Mouse (Mus musculus): ENCODE data around the gene Dgkq.

Dgkq gene

DNA sequence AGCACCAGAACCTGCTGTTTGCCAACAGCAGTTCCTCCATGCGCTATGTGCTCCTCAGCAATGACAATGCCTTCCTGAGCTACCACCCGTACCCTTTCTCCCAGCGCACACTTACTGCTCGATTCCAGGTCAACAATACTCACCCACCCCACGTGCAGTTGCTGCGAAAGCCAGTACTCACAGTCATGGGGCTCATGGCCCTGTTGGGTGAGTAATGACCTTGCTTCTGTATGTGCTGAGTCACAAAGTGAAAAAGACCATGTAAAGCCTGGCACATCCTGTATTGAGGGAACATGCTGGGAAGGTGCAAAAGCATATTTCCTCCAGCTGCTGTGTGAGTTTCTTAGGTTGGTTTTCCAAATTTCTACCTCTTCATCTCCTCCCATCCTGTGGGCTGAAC lies 11.4 kb upstream of the Dgkq start:
- no peak for DNase-seq (ENCODE audit: low spot score)

DNA sequence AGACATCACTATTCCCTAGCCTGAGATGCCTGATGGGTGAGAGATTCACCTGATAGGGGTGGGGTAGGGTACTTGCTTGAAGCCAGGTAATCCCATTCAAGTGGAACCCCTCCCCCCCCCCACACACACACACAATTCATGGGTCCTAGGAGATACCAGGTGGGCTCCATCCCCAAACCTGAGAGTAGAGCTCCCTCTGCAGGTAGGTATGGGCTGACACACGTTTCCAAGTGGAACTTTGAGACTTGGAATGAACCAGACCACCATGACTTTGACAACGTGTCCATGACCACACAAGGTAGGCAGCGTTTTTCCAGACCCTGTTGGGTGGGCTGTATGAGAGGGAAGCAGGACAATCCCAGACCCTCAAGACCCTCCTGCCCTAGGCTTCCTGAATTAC lies 10.4 kb upstream of the Dgkq start:
- no peak for DNase-seq (ENCODE audit: low spot score)

DNA sequence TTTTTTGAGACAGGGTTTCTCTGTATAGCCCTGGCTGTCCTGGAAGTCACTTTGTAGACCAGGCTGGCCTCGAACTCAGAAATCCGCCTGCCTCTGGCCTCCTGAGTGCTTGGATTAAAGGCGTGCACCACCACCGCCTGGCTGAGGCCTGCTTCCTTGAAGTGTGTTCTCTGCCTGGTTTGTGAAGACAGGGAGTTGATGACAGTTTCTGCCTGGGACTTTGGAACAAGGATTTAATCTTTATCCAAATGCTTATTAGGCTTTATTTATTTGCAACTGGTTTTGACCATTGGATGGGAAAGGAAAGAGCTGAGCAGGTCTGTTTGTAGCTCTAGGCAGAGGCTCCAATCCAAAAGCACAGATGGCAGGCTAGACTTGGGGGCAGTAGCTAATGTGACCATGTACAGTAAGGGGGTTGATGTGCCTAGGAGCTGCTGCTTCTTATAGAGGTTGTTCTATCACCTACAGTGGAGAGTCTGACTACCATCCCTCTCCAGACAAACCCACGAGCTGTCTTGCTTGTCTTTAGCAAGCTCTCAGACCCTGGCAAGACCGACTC lies 8.9 kb upstream of the Dgkq start:
- no peak for DNase-seq (ENCODE audit: low spot score)

DNA sequence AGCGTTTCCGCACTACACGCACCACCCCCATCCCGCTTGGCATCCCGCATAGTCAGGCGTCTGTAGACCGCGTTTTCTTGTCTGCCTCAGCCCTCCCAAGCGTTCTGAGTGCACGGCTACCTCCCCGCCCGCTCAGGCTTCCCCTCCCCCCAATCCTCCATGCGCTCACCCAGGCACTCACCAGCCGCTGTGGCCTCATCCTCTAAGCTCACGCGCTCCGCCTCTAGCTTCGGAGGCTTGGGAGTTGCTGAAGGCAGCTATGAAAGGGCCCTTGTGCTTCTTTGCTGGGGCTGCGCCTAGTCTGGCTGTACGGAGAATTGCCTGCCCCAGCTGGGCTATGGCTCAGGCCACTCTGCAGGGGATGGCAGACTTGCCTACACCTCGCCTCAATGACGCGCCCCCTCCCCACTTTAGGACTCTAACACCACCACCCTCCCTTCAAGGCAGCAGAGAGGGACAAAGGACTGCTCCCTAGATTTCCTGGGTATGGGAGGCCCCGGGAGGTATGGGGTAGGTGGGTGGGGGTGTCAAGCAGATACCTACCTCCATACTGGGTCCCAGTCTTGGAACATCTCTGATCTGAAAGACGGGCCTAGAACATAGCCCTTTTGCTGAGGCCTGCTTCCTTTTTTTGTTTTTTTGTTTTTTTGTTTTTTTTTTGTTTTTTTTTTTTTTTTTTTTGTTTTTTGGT lies 8.3 kb upstream of the Dgkq start:
- peak; percentile 77 for DNase-seq (ENCODE audit: low spot score)

DNA sequence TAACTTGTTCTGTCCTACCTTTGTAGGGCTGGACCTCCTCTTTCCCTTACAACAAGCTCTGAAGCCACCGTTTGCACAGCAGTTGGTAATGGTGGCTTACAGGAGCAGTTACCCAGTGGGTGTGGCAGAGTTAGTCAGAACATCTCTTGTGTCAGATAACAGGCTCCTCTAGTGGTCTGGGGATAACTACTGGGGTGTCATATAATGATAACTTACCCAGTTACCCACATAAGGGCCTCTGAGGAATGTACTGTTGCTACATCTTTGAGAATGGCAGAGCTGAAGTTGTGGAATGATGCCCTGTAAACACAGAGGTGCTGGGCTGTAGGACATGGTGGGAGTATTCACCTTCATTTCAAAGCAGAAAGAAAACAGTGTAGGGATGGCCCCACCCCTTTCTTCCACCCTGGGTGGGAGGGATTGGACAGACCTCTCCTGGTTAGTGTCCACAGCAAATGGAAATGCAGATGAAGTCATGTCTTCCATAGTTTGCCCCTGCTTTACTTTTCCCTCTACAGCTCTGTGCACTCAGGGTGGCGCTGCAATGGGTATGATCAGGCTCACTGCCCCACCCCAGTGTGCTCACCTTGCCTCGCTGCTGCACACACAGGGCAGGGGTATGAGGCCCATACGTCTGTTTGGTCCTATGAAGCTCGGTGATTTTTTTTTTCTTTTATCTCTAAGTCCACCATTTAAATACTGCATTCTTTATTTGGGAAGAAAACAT lies 7.5 kb upstream of the Dgkq start:
- DNase-seq (ENCODE audit: low spot score), result no peak

DNA sequence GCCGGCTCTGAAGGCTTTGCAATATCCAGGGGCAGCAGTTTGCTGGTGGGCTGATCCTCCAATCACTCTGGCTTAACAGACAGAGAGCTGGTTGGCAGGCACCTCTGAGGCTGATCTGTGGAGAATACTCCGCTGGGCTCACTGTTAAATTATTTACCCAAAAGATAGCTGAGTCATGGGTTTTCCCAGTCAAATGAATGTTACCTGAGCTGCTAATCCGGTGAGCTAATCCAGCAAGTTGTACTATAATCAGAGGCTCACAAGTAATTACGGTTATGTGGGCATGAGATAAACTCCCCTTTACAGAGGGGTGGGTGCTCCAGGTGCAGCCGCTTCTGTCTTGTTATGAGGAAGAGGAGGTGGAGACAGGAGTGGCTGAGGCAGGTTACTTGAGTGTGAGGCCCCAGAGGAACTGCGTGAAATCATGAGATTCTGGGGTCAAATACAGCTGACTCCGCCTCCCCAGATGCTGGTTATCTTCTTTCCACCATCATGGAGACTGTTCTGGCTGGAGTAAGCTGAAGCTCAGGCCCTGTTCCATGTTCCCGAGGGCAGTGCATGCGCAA lies 5.9 kb upstream of the Dgkq start, which contains the start of gene Slc26a1:
TSS of gene Slc26a1 (minus strand) at position 319 of the 566 bp plus-strand sequence.
- DNase-seq (ENCODE audit: low spot score), result no peak

DNA sequence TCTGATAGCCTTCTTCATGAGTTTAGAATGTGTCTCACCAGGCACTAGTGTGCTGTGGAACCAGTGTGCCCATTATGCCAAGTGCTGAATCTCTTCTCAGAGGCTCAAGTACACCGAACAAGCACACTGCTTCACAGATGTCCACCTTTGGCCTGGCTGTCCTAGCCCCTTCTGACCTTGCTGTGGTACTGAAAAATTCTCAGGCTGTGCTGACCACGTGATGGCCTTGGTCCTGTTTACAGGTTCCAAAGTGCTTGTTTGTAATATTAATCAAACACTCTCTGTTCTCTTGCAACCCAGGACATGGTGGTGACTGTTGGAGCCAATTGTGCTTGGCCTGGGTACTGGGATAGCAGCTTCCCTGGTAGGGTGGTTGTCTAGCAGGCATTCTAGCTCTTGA lies 5.2 kb upstream of the Dgkq start:
- no peak for DNase-seq (ENCODE audit: low spot score)

DNA sequence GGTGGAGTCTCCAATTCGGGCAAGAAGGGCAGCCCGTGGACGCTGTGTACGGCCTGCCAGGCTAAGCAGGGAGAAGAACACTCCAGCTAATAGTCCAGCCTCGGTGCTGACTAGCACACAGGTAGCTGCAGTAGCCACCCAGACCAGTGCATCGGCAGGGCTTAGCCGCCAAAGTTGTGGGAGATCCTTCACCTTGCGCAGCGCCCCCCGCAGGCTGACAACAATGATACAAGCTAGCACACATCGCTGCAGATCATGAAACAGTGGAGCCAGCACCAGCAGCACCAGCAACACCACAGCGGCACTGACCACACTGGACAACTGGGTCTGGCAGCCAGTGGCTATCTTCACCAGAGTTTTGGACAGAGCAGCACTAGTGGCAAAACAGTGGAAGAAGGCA lies 2.3 kb upstream of the Dgkq start:
- DNase-seq (ENCODE audit: low spot score), result no peak

DNA sequence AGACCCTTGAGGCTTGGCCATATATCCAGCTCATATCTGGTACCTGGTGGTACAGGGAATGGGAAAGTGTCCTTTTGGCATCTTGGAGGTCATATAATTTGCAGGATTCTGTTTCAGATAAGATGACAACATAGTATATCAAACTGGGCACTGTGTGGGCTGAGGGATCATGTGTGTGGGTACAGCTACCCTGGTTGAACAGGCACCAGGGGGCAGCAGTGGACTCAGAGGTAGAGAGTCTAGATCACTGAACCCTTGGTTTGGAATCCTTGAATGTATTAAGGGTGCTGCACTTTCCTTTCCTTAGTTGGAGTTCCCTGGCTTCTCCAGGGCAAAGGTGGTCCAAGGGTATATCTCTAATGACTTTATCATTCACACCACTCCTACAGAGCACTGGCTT lies 1.3 kb upstream of the Dgkq start:
- DNase-seq (ENCODE audit: low spot score), result no peak

DNA sequence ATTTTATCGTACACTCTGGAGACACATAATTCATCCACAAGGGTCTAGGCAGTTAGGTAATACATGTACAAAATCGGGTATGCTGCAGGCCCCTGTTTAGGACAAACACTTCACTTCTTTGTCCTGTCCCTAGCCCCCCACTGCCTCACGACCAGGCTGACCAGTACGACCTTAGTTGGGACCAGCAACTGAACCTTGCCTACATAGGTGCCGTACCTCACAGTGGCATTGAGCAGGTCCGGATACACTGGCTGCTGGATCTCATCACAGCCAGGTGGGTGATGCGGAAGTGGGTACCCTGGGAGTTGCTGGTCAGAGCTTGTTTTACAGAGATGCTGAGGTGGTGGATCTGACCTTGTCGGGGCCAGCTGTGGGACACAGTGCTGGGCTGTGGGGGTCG lies 514 bp upstream of the Dgkq start:
- DNase-seq (ENCODE audit: low spot score), result no peak

DNA sequence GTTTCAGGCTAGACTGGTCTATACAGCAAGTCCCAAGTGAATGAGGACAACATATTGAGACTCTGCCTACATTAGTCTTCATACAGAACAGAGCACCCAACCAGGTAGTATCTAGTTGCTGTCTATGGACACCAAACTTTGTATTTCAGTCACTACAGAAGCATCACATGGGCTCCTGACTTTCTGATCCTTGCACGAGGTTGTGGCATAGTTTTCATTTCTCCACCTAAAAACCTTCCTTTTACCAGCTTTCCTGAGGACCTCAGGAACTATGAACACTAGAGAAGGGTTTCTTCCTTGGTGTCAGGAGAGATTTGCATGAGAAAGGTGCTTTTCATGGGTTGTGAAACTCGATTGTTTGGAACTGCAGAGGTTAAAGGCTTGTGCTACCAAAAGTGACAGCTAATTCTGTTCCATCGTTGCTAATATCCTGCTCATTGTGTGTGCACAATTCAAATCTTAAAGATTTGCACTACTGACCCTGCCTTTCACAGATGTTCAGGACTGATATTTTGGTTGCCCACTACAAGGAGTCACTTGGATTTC lies 1.0 kb downstream of the Dgkq start:
- no peak for DNase-seq (ENCODE audit: low spot score)

DNA sequence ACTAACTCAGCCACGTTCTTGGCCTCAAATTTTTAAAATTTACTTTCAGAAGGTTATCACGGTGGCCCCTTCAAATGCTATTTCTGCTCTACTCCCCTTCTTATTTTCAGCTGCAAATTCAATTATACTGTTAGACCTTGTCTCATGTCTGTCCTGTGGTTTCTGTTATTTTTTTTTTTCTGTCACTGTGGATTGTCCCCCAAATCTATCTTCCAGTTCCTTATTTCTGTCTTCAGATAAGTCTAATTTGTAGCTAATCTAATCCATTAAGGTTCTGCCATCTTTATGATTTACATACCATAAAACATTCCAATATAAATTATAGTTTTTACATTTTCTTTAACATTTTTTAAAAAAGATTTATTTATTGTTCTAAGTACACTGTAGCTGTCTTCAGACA lies 2.1 kb downstream of the Dgkq start:
- no peak for DNase-seq (ENCODE audit: low spot score)

DNA sequence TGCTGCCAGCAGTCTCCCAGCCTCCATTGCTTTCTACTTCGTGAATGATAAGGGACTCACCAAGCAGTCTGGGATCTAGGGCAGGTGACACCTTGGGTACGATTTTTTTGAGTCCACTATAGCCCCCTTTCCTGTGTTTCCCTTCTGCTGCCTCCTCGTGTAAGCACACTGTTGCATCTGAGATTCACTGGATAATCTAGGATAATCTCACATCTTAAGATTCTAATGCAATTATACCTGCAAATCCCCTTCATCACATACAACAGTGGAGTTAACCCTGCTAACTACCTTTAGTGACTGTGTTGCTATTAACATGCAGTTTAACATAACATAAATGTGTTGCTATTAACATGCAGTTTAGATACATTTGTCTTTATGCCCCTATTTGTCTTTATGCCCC lies 4.4 kb downstream of the Dgkq start:
- no peak for DNase-seq (ENCODE audit: low spot score)

DNA sequence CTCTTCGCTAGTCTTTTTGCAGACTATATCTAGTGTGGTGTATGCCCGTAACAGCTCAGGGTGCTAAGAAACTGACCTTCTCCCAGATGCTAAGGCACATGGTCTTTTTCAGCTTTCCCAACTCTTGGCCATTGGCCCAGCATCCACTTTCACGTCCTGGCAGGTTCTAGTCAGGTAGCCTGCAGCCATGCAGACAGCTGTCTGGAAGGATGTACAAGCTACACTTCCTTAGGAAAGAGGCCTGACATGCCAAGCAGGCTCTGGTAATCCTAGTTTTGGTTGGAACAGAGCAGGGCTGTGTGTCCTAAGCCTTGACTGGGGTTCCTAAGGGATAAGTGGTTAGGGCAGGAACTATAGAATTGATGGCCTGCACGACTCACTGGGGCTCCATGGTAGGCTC lies 6.7 kb downstream of the Dgkq start:
- no peak for DNase-seq (ENCODE audit: low spot score)

DNA sequence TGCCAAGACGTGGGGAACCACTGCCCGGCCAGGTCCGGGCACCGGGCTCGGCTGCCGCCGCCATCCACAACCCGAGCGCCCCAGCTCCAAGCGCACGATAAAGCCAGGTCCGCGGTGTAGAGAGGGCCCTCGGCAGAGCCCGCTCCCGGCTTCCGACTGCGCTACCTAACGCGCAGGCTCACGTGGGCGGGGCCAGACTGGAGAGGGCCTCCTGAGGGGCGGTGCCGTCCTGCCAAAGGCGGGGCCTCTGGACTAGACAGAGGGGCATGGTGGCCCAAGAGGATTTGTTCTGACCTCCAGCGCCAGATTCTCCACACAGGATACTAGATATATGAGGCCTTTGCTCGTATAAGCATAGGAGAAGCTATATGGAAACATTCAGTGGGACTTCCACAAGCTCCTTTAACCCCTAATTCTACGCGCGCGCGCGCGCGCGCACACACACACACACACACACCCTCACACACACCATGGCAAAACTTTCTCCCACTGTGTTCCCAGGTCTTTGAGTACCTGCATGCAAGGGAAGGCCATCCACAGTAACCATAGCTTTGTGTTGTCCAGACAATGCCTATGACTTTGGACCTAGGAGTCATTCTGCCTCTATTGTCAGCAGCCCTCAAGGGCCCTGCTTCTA lies 8.7 kb downstream of the Dgkq start:
- peak; percentile 84 for DNase-seq (ENCODE audit: low spot score)

DNA sequence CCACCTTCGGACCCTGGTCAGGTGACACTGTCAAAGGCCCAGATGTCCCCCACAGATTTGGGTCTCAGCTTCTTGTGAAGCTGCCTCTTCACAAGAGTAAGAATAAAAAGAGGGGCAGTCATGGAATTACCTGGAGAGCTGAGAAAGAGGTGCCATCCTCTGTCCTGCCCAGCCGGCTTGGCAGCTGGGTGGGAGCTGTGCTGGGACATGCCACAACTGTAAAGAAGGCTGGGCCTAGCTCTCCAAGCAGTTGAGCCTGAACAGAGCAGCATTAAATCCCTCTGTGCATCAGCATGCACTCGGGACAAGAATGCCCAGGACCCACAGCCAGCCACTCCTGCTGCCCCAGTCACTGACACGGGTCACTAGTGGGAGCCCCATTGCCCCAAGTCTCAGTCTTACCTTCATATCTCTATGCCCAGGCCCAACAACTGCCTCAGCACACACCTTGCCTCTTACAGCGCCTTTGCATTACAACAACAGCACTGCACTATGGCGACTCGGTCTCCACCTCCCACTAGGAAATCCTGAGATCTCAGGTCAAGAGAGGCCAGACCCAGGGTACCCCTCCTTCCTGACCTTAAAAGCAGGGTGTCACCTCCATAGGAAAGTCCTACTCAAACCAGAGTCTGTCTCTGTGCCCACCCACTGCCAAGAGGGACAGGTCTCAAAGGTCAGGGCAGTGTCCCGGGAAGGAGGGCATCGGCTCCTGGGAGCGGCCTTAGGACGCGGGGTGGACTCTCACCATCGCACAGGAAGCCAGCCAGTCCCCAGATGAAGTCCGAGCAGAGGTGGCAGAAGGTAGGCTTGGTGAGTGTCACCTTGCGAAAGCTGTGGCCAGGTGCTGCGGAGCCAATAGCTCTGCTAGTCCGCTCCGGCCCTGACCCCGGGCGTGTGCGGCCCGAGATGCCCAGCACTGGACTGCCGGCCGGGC lies 9.5 kb downstream of the Dgkq start, which contains the start of gene Idua:
TSS of gene Idua (plus strand) at position 634 of the 934 bp plus-strand sequence.
- DNase-seq (ENCODE audit: low spot score), result no peak

DNA sequence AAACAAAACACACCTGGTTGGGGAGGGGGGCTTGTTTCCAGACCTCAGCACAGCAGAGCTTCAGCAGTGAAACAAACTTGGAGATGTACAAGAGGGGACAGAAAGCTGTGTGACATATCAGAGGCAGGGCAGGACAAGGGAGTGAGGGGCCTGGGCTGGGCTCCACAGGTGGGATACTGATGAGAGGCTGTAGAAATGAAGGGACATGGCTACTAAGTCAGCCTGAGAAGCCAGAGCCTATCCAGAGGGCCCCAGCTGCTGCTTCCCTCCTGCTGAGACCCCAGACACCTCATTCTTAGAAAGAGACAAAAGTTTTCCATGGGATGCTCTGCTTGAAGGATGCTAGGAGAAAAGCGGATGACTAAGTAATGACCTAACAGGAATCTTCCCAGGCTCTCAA lies 10.9 kb downstream of the Dgkq start:
- DNase-seq (ENCODE audit: low spot score), result no peak

DNA sequence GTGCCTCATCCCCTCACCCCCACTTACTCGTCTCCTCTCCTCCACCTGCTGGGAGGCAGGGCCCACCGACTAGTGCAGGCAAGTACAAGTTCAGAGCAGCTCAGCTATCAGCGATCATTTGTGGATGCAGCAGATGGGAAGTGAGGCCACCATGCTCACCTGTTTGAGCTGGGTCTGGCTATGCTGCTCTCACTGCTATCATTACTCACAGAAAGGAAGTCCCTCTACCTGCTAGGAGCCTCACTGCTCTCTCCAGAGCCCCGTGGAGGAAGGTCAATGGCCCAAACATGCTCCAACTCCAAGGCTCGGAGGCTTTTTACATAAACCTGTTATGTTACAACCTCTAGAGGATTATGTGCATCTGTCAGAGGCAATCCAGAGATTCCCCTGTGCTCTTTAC lies 12.1 kb downstream of the Dgkq start:
- no peak for DNase-seq (ENCODE audit: low spot score)

DNA sequence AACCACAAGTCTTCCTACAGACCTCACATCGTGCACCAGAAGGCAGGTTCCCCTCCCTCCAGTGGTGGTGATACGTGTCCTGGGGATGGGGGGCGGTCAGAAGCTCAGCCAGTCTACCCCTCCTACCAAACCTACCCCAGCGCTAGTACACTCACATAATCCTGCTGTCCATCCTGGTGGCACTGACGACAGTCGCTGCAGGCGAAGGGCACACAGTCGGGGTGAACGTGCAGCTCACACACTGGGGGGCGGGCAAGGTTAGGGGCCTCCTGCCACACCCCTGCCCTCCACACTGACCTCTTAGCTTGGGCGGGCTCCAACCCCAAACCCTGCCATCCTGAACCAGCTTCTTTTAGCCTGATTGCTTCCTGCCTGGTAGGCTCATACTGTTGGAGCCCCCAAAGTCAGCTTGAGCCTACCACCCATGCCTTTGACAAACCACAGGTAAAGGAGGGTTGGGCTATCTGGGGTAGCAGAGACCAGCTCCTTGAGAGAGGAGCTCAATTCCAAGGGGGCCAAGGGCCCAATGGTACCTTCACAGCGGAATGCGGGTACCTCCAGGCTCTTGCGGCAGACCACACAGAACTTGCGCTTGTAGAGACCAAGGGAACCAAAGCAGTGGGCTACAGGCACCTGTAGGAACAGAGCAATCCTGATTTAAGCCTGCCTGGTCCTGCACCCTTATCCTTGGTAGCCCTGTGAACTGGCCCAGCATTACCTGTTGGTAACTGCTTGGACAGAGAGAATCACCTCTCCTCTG lies 13.4 kb downstream of the Dgkq start:
- no peak for DNase-seq (ENCODE audit: low spot score)

DNA sequence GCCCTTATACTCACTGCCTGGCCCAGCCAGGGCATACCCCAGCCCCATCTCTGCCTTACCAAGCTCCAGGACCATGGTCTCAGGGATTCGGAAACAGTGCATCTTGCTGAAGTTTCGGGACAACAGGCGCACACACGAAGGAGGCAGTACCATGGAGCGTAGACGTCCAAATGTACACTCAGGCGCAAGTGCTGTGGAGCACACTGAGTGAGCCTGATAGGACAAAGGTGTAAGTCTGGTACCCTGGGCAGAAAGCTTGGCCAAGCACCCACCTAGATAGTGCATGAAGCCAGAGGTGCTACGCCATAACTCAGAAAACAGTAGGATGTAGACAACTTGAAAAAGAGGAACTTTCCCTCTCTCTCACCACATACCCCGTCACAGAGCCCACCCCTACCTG lies 14.1 kb downstream of the Dgkq start:
- DNase-seq (ENCODE audit: low spot score), result no peak

Measured in left cerebral cortex, adult 11 months (tissue).